Mouse (Mus musculus) MEL (cell line): Measurements from ENCODE around the gene Hist1h3h. TPM values are rescaled to one million over a fixed set of nuclear protein-coding genes. Genes with fewer than 3 reads are reported as not detected.
"Not testable (repeated sequence)": the region's sequence is repeated elsewhere in the genome, so short reads cannot be mapped to it uniquely, and the experiment has no call there.

Experiments
- DNase-seq: peaks from one replicate; pipeline ENCODE4 v3.0.0; 2011; ENCODE audit warnings: low read depth, low spot score
- H3K27ac ChIP-seq: 2 replicates; pipeline ENCODE4 v1.5.1; 2012; ENCODE audit warnings: low read depth, mild to moderate bottlenecking, control low read depth, low read length, moderate library complexity; ENCODE audit not compliant: control insufficient read depth
- H3K27me3 ChIP-seq, 2 experiments: fragments of 150-350 bp in 1 of 2; sonication (generic) in 1 of 2; 2 replicates each; pipeline ENCODE4 v1.6.1; 2012; ENCODE audit warnings: low read length in 2 of 2, mild to moderate bottlenecking in 2 of 2, improper control_type of control experiment in 1 of 2, moderate library complexity in 1 of 2; ENCODE audit not compliant: insufficient read depth in 2 of 2, control insufficient read depth in 1 of 2
- H3K36me3 ChIP-seq, 2 experiments: 2 replicates each; pipeline ENCODE4 v1.6.1; 2012 to 2014; ENCODE audit warnings: low read length in 2 of 2, improper control_type of control experiment in 1 of 2, inconsistent platforms in 1 of 2, mild to moderate bottlenecking in 1 of 2; ENCODE audit not compliant: insufficient read depth in 2 of 2, control insufficient read depth in 1 of 2
- H3K4me1 ChIP-seq, 2 experiments: fragments of 150-350 bp in 1 of 2; sonication (generic) in 1 of 2; 2 replicates each; pipeline ENCODE4 v1.6.1; 2012; ENCODE audit warnings: low read length in 2 of 2, improper control_type of control experiment in 1 of 2, mild to moderate bottlenecking in 1 of 2; ENCODE audit not compliant: insufficient read depth in 2 of 2, control insufficient read depth in 1 of 2
- H3K4me3 ChIP-seq, 2 experiments: fragments of 150-350 bp in 1 of 2; sonication (generic) in 1 of 2; 2 replicates each; pipeline ENCODE4 v1.5.1; 2012; ENCODE audit warnings: low read depth in 2 of 2, low read length in 2 of 2, mild to moderate bottlenecking in 2 of 2, moderate library complexity in 2 of 2, control low read depth in 1 of 2, improper control_type of control experiment in 1 of 2; ENCODE audit not compliant: control insufficient read depth in 1 of 2, insufficient read depth in 1 of 2
- H3K79me2 ChIP-seq: 2 replicates; pipeline ENCODE4 v1.6.1; 2012; ENCODE audit warnings: mild to moderate bottlenecking, low read length, moderate library complexity; ENCODE audit not compliant: control insufficient read depth, poor library complexity, insufficient read depth
- H3K9ac ChIP-seq: 2 replicates; pipeline ENCODE4 v1.6.1; 2012; ENCODE audit warnings: low read depth, mild to moderate bottlenecking, control low read depth, low read length, moderate library complexity; ENCODE audit not compliant: control insufficient read depth, poor library complexity, severe bottlenecking
- H3K9me3 ChIP-seq: fragments of 150-350 bp; sonication (generic); replicated peaks from 2 replicates; pipeline ENCODE4 v1.6.1; 2012; ENCODE audit warnings: mild to moderate bottlenecking, low read length, improper control_type of control experiment, moderate library complexity; ENCODE audit not compliant: insufficient read depth
- HCFC1 ChIP-seq: IDR thresholded peaks from 2 replicates; pipeline ENCODE4 v1.6.1; 2012; ENCODE audit warnings: low read depth, mild to moderate bottlenecking, inconsistent platforms, low read length, improper control_type of control experiment, moderate library complexity
- KAT2A ChIP-seq: conservative IDR thresholded peaks from 2 replicates; pipeline ENCODE4 v1.6.1; 2012; ENCODE audit warnings: low read depth, low read length, improper control_type of control experiment, inconsistent platforms
- POLR2A ChIP-seq, 2 experiments: IDR thresholded peaks; 2 replicates each; pipeline ENCODE4 v1.6.1; 2011 to 2012; ENCODE audit warnings: low read length in 2 of 2, mild to moderate bottlenecking in 2 of 2, control low read depth in 1 of 2, improper control_type of control experiment in 1 of 2, low read depth in 1 of 2, moderate library complexity in 1 of 2; ENCODE audit not compliant: control insufficient read depth in 1 of 2, insufficient read depth in 1 of 2, poor library complexity in 1 of 2
- POLR2AphosphoS5 ChIP-seq: IDR thresholded peaks from 2 replicates; pipeline ENCODE4 v1.6.1; 2012; ENCODE audit warnings: low read depth, borderline replicate concordance, mild to moderate bottlenecking, inconsistent platforms, low read length, moderate library complexity, mixed read lengths
- RAD21 ChIP-seq: IDR thresholded peaks from 2 replicates; pipeline ENCODE4 v1.6.1; 2011; ENCODE audit warnings: mild to moderate bottlenecking, low read depth, low read length, improper control_type of control experiment
- SMC3 ChIP-seq: IDR thresholded peaks from 2 replicates; pipeline ENCODE4 v1.6.1; 2011; ENCODE audit warnings: low read depth, low read length, improper control_type of control experiment
- TBP ChIP-seq: IDR thresholded peaks from 2 replicates; pipeline ENCODE4 v1.8.0; 2011; ENCODE audit warnings: low read depth, low read length, improper control_type of control experiment
- UBTF ChIP-seq: IDR thresholded peaks from 2 replicates; pipeline ENCODE4 v1.6.1; 2012; ENCODE audit warnings: low read depth, mild to moderate bottlenecking, inconsistent platforms, low read length, improper control_type of control experiment, moderate library complexity, borderline replicate concordance; ENCODE audit not compliant: insufficient read depth
- ZC3H11A ChIP-seq: IDR thresholded peaks from 2 replicates; pipeline ENCODE4 v1.6.1; 2012; ENCODE audit warnings: low read depth, mild to moderate bottlenecking, inconsistent platforms, low read length, improper control_type of control experiment
- ZKSCAN1 ChIP-seq: IDR thresholded peaks from 2 replicates; pipeline ENCODE4 v1.6.1; 2012; ENCODE audit warnings: low read depth, mild to moderate bottlenecking, inconsistent platforms, low read length, improper control_type of control experiment, moderate library complexity
- ZMIZ1 ChIP-seq: IDR thresholded peaks from 2 replicates; pipeline ENCODE4 v1.6.1; 2012; ENCODE audit warnings: low read depth, mild to moderate bottlenecking, inconsistent platforms, low read length, improper control_type of control experiment, moderate library complexity
- polyA plus RNA-seq, 2 experiments: library from polyadenylated mRNA; stranded (reverse) in 1 of 2; unstranded in 1 of 2; fragments of >175 nt in 1 of 2; fragments of >200 nt in 1 of 2; gene quantifications; 2 replicates each; pipeline versions ENCODE4 v1.2.1 to v1.2.4; 2012; ENCODE audit warnings: low replicate concordance in 2 of 2, low read depth in 1 of 2; ENCODE audit not compliant: insufficient read length in 2 of 2, insufficient read depth in 1 of 2, missing spikeins in 1 of 2
- total RNA-seq: library from RNA; depleted of rRNA; stranded (reverse); fragments of 300-350 nt; gene quantifications from 2 replicates; pipeline ENCODE4 v1.2.3, GENCODE M21; 2012; rRNA removed

Gene Hist1h3h
- total and polyA plus RNA-seq, 3 experiments, result 18.4 to 3,336 TPM; not detected in 1

DNA sequence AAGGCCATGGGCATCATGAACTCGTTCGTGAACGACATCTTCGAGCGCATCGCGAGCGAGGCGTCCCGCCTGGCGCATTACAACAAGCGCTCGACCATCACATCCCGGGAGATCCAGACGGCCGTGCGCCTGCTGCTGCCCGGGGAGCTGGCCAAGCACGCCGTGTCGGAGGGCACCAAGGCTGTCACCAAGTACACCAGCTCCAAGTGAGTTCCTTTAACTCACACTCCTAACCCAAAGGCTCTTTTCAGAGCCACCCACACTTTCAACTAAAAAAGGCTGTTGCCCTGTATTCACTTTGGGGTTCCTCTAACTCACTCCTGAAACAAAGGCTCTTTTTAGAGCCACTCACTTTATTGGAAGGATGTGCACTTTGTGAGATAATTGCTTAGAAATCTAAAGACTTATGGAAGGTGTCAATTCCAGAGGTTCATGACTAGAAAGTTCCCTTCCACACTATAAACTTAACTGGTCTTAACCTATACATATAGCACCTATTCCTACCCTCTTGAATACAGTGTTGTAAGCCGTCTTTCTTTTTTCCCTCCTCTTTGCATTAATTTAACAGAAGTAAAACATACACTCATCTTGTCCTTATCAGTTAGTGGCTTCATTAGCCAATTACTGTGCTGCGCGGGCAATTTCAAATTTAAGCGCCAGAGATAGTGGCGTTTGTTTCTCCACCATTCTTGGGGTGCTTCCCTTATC, 37.0 kb downstream of the Hist1h3h start:
- H3K27me3 ChIP-seq, H3K9me3 ChIP-seq, H3K4me1 ChIP-seq, H3K79me2 ChIP-seq: not testable (repeated sequence)
- Histone ChIP-seq H3K4me3 (peak overlapping the region in 1 of 2 experiments; percentile 23; a peak in 1 of 4 replicates), H3K9ac (peak overlapping the region; percentile 82), H3K36me3 (peaks cover 0 to 19% of the 10 kb centered on the region in 2 experiments; a peak in 2 of 4 replicates), H3K27ac (peak overlapping the region; percentile 97)
- peak; percentile 82; the same call in 1 of the 2 replicates for TF ChIP-seq UBTF
- peak; percentile 83; the same call in 1 of the 2 replicates for TF ChIP-seq TBP
- TF ChIP-seq POLR2AphosphoS5, result peak; percentile 83; the same call in 1 of the 2 replicates
- peak; percentile 88 to 92 for TF ChIP-seq POLR2A (IDR thresholded peaks at IDR 0.05; ENCODE audit: control insufficient read depth in 1 of 2, insufficient read depth in 1 of 2, low read depth in 1 of 2, low read length in 2 of 2, poor library complexity in 1 of 2)
- peak; percentile 91 for DNase-seq

DNA sequence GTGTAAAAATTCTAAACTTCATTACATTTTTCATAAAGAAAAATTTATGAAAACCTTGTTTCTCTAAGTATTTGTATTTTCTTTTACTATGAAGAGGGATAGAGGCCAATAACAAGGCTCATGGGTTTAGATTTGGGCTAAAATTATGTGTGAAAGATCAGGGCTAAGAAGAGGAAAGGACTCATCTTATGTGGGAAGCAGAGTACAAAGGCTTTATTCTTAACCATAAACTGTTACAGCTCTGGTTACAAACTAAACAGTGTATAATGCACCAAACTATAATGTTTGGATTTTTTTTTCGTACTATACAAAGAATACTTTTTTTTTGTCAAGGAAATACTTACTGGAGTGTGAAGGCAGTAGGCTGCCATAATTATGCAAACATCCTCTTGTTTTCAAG, 38.2 kb downstream of the Hist1h3h start:
- Histone ChIP-seq H3K79me2 (no peaks in the 10 kb centered on the region; the same call in 1 of the 2 replicates), H3K9ac (peak overlapping the region; percentile 82), H3K36me3 (peaks cover 0 to 19% of the 10 kb centered on the region in 2 experiments; a peak in 2 of 4 replicates), H3K27ac (peak overlapping the region; percentile 97; the same call in 1 of the 2 replicates), H3K4me3 (no peak overlapping the region; a peak in 1 of 4 replicates), H3K4me1 (peaks cover 0 to 5% of the 10 kb centered on the region in 2 experiments; a peak in 3 of 4 replicates), H3K27me3 (no peaks in the 10 kb centered on the region), H3K9me3 (no peaks in the 10 kb centered on the region)
- DNase-seq, result peak; percentile 51
- TF ChIP-seq POLR2AphosphoS5, result no peak
- TF ChIP-seq KAT2A, result no peak
- TF ChIP-seq ZKSCAN1, result no peak
- no peak for TF ChIP-seq POLR2A (IDR thresholded peaks at IDR 0.05; ENCODE audit: control insufficient read depth in 1 of 2, insufficient read depth in 1 of 2, low read depth in 1 of 2, low read length in 2 of 2, poor library complexity in 1 of 2)
- TF ChIP-seq RAD21, result no peak
- TF ChIP-seq SMC3, result no peak
- no peak for TF ChIP-seq ZC3H11A
- TF ChIP-seq HCFC1, result no peak
- TF ChIP-seq ZMIZ1, result no peak

Other genes starting within 250 kb of the Hist1h3h start
Only the 30 nearest of the 32 such genes appear.
- not detected in 2 replicates for gene Gm10065, start 238.2 kb upstream of the Hist1h3h start, total RNA-seq
- not detected for gene Gm10065, start 238.2 kb upstream of the Hist1h3h start, polyA plus RNA-seq
- 0.50 TPM in 1 of 2 replicates, not detected in the other for gene AK157302, start 222.4 kb upstream of the Hist1h3h start, total RNA-seq
- gene AK157302, start 222.4 kb upstream of the Hist1h3h start, polyA plus RNA-seq, result under 1 TPM in 1 of 2 experiments, not detected in 1; 0.10 TPM
- 16.4 and 32.5 TPM in 2 replicates for gene Gm11273, start 216.2 kb upstream of the Hist1h3h start, total RNA-seq
- gene Gm11273, start 216.2 kb upstream of the Hist1h3h start, polyA plus RNA-seq, result 100 to 1,000 TPM in 1 of 2 experiments, not detected in 1; 306 TPM
- gene Zkscan8, start 186.5 kb upstream of the Hist1h3h start, total RNA-seq, result 3.2 and 3.9 TPM in 2 replicates
- 1 to 10 TPM in 1 of 2 experiments, not detected in 1; 3.4 TPM for gene Zkscan8, start 186.5 kb upstream of the Hist1h3h start, polyA plus RNA-seq
- gene Olfr1366, start 174.9 kb upstream of the Hist1h3h start, total RNA-seq, result not detected in 2 replicates
- under 1 TPM in 1 of 2 experiments, not detected in 1; 0.04 TPM for gene Olfr1366, start 174.9 kb upstream of the Hist1h3h start, polyA plus RNA-seq
- gene Olfr1535, start 157.8 kb upstream of the Hist1h3h start, total RNA-seq, result not detected in 2 replicates
- not detected for gene Olfr1535, start 157.8 kb upstream of the Hist1h3h start, polyA plus RNA-seq
- gene Olfr1364, start 135.9 kb upstream of the Hist1h3h start, total RNA-seq, result not detected in 2 replicates
- gene Olfr1364, start 135.9 kb upstream of the Hist1h3h start, polyA plus RNA-seq, result not detected
- not detected in 2 replicates for gene Olfr1362, start 103.6 kb upstream of the Hist1h3h start, total RNA-seq
- not detected for gene Olfr1362, start 103.6 kb upstream of the Hist1h3h start, polyA plus RNA-seq
- 0.10 and 0.12 TPM in 2 replicates for gene Olfr11, start 75.1 kb upstream of the Hist1h3h start, total RNA-seq
- under 1 TPM in 1 of 2 experiments, not detected in 1; 0.19 TPM for gene Olfr11, start 75.1 kb upstream of the Hist1h3h start, polyA plus RNA-seq
- not detected in 2 replicates for gene Olfr1361, start 54.3 kb upstream of the Hist1h3h start, total RNA-seq
- gene Olfr1361, start 54.3 kb upstream of the Hist1h3h start, polyA plus RNA-seq, result not detected
- gene Olfr1360, start 40.3 kb upstream of the Hist1h3h start, total RNA-seq, result not detected in 2 replicates
- gene Olfr1360, start 40.3 kb upstream of the Hist1h3h start, polyA plus RNA-seq, result not detected
- gene Olfr1359, start 19.5 kb upstream of the Hist1h3h start, total RNA-seq, result not detected in 2 replicates
- gene Olfr1359, start 19.5 kb upstream of the Hist1h3h start, polyA plus RNA-seq, result not detected
- 2,215 and 3,073 TPM in 2 replicates for gene Hist1h2bl, start 1.5 kb upstream of the Hist1h3h start, total RNA-seq
- gene Hist1h2bl, start 1.5 kb upstream of the Hist1h3h start, polyA plus RNA-seq, result 1 to 10 TPM in 1 of 2 experiments, not detected in 1; 6.7 TPM
- gene Hist1h2ai, start 1.2 kb upstream of the Hist1h3h start, total RNA-seq, result 1,435 and 1,802 TPM in 2 replicates
- gene Hist1h2ai, start 1.2 kb upstream of the Hist1h3h start, polyA plus RNA-seq, result 1 to 10 TPM in 1 of 2 experiments, not detected in 1; 8.2 TPM
- 1,196 and 2,041 TPM in 2 replicates for gene Hist1h2bm, start 4.4 kb downstream of the Hist1h3h start, total RNA-seq
- 1 to 10 TPM in 1 of 2 experiments, not detected in 1; 1.7 TPM for gene Hist1h2bm, start 4.4 kb downstream of the Hist1h3h start, polyA plus RNA-seq
- gene Hist1h4j, start 17.4 kb downstream of the Hist1h3h start, total RNA-seq, result 947 and 1,094 TPM in 2 replicates
- gene Hist1h4j, start 17.4 kb downstream of the Hist1h3h start, polyA plus RNA-seq, result 1 to 10 TPM in 1 of 2 experiments, not detected in 1; 2.7 TPM
- gene Hist1h4k, start 32.8 kb downstream of the Hist1h3h start, total RNA-seq, result 3,283 and 3,531 TPM in 2 replicates
- 10 to 100 TPM in 1 of 2 experiments, not detected in 1; 19.1 TPM for gene Hist1h4k, start 32.8 kb downstream of the Hist1h3h start, polyA plus RNA-seq
- 1,127 and 1,310 TPM in 2 replicates for gene Hist1h2ak, start 36.2 kb downstream of the Hist1h3h start, total RNA-seq
- gene Hist1h2ak, start 36.2 kb downstream of the Hist1h3h start, polyA plus RNA-seq, result 10 to 100 TPM in 1 of 2 experiments, not detected in 1; 10.6 TPM
- 1,714 and 2,074 TPM in 2 replicates for gene Hist1h2bn, start 36.5 kb downstream of the Hist1h3h start, total RNA-seq
- 1 to 10 TPM in 1 of 2 experiments, not detected in 1; 5.6 TPM for gene Hist1h2bn, start 36.5 kb downstream of the Hist1h3h start, polyA plus RNA-seq
- gene Hist1h1b, start 63.0 kb downstream of the Hist1h3h start, total RNA-seq, result 1,140 and 1,462 TPM in 2 replicates
- 1 to 10 TPM in 1 of 2 experiments, not detected in 1; 2.9 TPM for gene Hist1h1b, start 63.0 kb downstream of the Hist1h3h start, polyA plus RNA-seq
- 1,321 and 1,539 TPM in 2 replicates for gene Hist1h3i, start 65.7 kb downstream of the Hist1h3h start, total RNA-seq
- 10 to 100 TPM in 1 of 2 experiments, not detected in 1; 18.1 TPM for gene Hist1h3i, start 65.7 kb downstream of the Hist1h3h start, polyA plus RNA-seq
- gene Hist1h2an, start 69.6 kb downstream of the Hist1h3h start, total RNA-seq, result 1,204 and 1,752 TPM in 2 replicates
- 1,000 to 10,000 TPM in 1 of 2 experiments, 1 to 10 TPM in 1; 8.6 to 1,740 TPM for gene Hist1h2an, start 69.6 kb downstream of the Hist1h3h start, polyA plus RNA-seq
- 512 and 814 TPM in 2 replicates for gene Hist1h2bp, start 69.8 kb downstream of the Hist1h3h start, total RNA-seq
- 1 to 10 TPM in 1 of 2 experiments, not detected in 1; 3.0 TPM for gene Hist1h2bp, start 69.8 kb downstream of the Hist1h3h start, polyA plus RNA-seq
- gene Hist1h2bq, start 92.5 kb downstream of the Hist1h3h start, total RNA-seq, result 2,195 and 3,125 TPM in 2 replicates
- 1 to 10 TPM in 1 of 2 experiments, not detected in 1; 6.2 TPM for gene Hist1h2bq, start 92.5 kb downstream of the Hist1h3h start, polyA plus RNA-seq
- gene Hist1h2ao, start 92.8 kb downstream of the Hist1h3h start, total RNA-seq, result 1.6 TPM in 1 of 2 replicates, not detected in the other
- gene Hist1h2ao, start 92.8 kb downstream of the Hist1h3h start, polyA plus RNA-seq, result 1,000 to 10,000 TPM in 1 of 2 experiments, not detected in 1; 1,152 TPM
- gene Hist1h4m, start 94.1 kb downstream of the Hist1h3h start, total RNA-seq, result 28.0 and 49.2 TPM in 2 replicates
- gene Hist1h4m, start 94.1 kb downstream of the Hist1h3h start, polyA plus RNA-seq, result 10 to 100 TPM in 1 of 2 experiments, not detected in 1; 27.5 TPM
- gene Hist1h4n, start 114.5 kb downstream of the Hist1h3h start, total RNA-seq, result 9,853 and 10,418 TPM in 2 replicates
- gene Hist1h4n, start 114.5 kb downstream of the Hist1h3h start, polyA plus RNA-seq, result 1 to 10 TPM in 1 of 2 experiments, not detected in 1; 9.0 TPM
- gene Hist1h2ap, start 115.8 kb downstream of the Hist1h3h start, total RNA-seq, result 3,706 and 4,747 TPM in 2 replicates
- gene Hist1h2ap, start 115.8 kb downstream of the Hist1h3h start, polyA plus RNA-seq, result 100 to 1,000 TPM in 1 of 2 experiments, not detected in 1; 727 TPM
- gene Hist1h2br, start 116.1 kb downstream of the Hist1h3h start, total RNA-seq, result 2,013 and 2,821 TPM in 2 replicates
- gene Hist1h2br, start 116.1 kb downstream of the Hist1h3h start, polyA plus RNA-seq, result 1 to 10 TPM in 1 of 2 experiments, not detected in 1; 6.0 TPM
- 0.42 and 0.52 TPM in 2 replicates for gene Zfp184, start 227.4 kb downstream of the Hist1h3h start, total RNA-seq
- 1 to 10 TPM in 1 of 2 experiments, not detected in 1; 1.0 TPM for gene Zfp184, start 227.4 kb downstream of the Hist1h3h start, polyA plus RNA-seq